Mouse (Mus musculus) hematopoietic multipotent progenitor cell, adult 10-12 weeks (in vitro differentiated cells): Measurements from ENCODE around the gene 1810046K07Rik. TPM values are rescaled to one million over a fixed set of nuclear protein-coding genes. Genes with fewer than 3 reads are reported as not detected.

Experiments
- polyA plus RNA-seq: library from polyadenylated mRNA; stranded (reverse); fragments of >175 nt; gene quantifications from 2 replicates; pipeline ENCODE4 v1.2.3, GENCODE M21; 2012; ENCODE audit warnings: low replicate concordance

1810046K07Rik gene
- polyA plus RNA-seq: 28.7 TPM in 2 replicates

GRCm38 (mm10) chr9:51328731-51329130, at the start of gene 1810046K07Rik:
Gene 1810046K07Rik (minus strand): TSS chr9:51328917.

GRCm38 (mm10) chr9:51278500-51279381, 50.0 kb downstream of the 1810046K07Rik start, which contains the start of gene Colca2:
Gene Colca2 (minus strand): TSS chr9:51278569.

Other genes starting within 250 kb of the 1810046K07Rik start
- not detected in 2 replicates for gene 4833427G06Rik, start 226.8 kb downstream of the 1810046K07Rik start, polyA plus RNA-seq
- 0.03 and 0.09 TPM in 2 replicates for gene Gm32742, start 163.4 kb downstream of the 1810046K07Rik start, polyA plus RNA-seq
- 606 and 1,021 TPM in 2 replicates for gene Pou2af1, start 115.2 kb downstream of the 1810046K07Rik start, polyA plus RNA-seq
- gene Colca2, start 50.3 kb downstream of the 1810046K07Rik start, polyA plus RNA-seq: not detected in 2 replicates